Mouse (Mus musculus): ENCODE data around the gene Aox2. TPM values are rescaled to one million over a fixed set of nuclear protein-coding genes. Genes with fewer than 3 reads are reported as not detected.

Aox2 gene
- total and polyA plus RNA-seq, 3 experiments = 0.04 to 0.08 TPM; not detected in 1

DNA sequence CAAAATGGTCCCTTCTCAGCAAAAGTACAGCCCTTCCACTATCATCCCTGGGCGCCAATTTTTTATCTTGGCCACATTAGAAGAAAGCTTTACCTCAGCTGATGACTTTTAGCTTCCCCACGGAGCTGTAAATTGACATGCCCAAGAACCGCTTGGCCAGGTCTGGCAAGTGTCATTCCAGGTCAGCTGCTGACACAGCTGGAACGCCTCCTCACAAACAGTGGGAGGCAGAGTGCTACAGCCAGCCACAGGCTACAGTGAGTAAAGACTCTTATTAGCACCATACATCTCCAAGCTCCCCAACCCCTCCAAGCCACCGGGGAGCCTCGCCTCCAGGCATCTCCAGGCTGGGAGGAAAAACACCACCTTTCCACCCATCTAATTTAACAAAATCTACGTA lies 63.5 kb downstream of the Aox2 start:
- H3K79me2 ChIP-seq (ENCODE audit: control insufficient read depth, insufficient read depth, low read length, poor library complexity) = no peaks in the 10 kb centered on the region
- no peaks in the 10 kb centered on the region for H3K36me3 ChIP-seq (ENCODE audit: control insufficient read depth in 1 of 2, insufficient read depth in 2 of 2, low read length in 2 of 2)
- no peak overlapping the region for H3K4me3 ChIP-seq (ENCODE audit: control insufficient read depth in 1 of 2, insufficient read depth in 1 of 2, low read depth in 2 of 2, low read length in 2 of 2)
- H3K4me1 ChIP-seq (ENCODE audit: control insufficient read depth in 1 of 2, insufficient read depth in 2 of 2, low read length in 2 of 2) = no peaks in the 10 kb centered on the region
- H3K9me3 ChIP-seq (replicated peaks; ENCODE audit: insufficient read depth, low read length) = no peaks in the 10 kb centered on the region
- H3K27ac ChIP-seq (ENCODE audit: control insufficient read depth, low read depth, low read length) = no peak overlapping the region
- no peak for DNase-seq (ENCODE audit: low read depth, low spot score)
- TF ChIP-seq MAZ (IDR thresholded peaks at IDR 0.05; ENCODE audit: low read depth, low read length) (no peak), POLR2AphosphoS5 (IDR thresholded peaks at IDR 0.05; ENCODE audit: borderline replicate concordance, low read depth, low read length) (no peak), POLR2A (IDR thresholded peaks at IDR 0.05; ENCODE audit: control insufficient read depth in 1 of 2, insufficient read depth in 1 of 2, low read depth in 1 of 2, low read length in 2 of 2, poor library complexity in 1 of 2) (no peak), E2F4 (IDR thresholded peaks at IDR 0.05; ENCODE audit: borderline replicate concordance, low read depth, low read length) (no peak), ETS1 (IDR thresholded peaks at IDR 0.05; ENCODE audit: low read depth, low read length) (no peak), BHLHE40 (IDR thresholded peaks at IDR 0.05; ENCODE audit: borderline replicate concordance, low read depth, low read length) (no peak), JUND (IDR thresholded peaks at IDR 0.05; ENCODE audit: low read depth, low read length) (no peak), MAX (IDR thresholded peaks at IDR 0.05; ENCODE audit: low read length) (no peak), CTCF (IDR thresholded peaks at IDR 0.05 in 2 of 3, conservative IDR thresholded peaks at IDR 0.05 in 1 of 3; ENCODE audit: control insufficient read depth in 1 of 3, insufficient read depth in 1 of 3, low read depth in 2 of 3, low read length in 3 of 3, poor library complexity in 1 of 3, severe bottlenecking in 1 of 3) (no peak), NRF1 (IDR thresholded peaks at IDR 0.05; ENCODE audit: insufficient read depth, low read depth, low read length, poor library complexity, severe bottlenecking) (no peak)
- H3K27me3 ChIP-seq (ENCODE audit: control insufficient read depth in 1 of 2, insufficient read depth in 2 of 2, low read length in 2 of 2) = peaks cover 0 to 1% of the 10 kb centered on the region in 2 experiments; a peak in 1 of 4 replicates
- H3K9ac ChIP-seq (ENCODE audit: control insufficient read depth, low read depth, low read length, poor library complexity, severe bottlenecking) = no peak overlapping the region

- H3K4me3 ChIP-seq (ENCODE audit: control insufficient read depth in 1 of 2, insufficient read depth in 1 of 2, low read depth in 2 of 2, low read length in 2 of 2) = no peak overlapping the region
- no peaks in the 10 kb centered on the region for H3K9me3 ChIP-seq (replicated peaks; ENCODE audit: insufficient read depth, low read length)
- H3K36me3 ChIP-seq (ENCODE audit: control insufficient read depth in 1 of 2, insufficient read depth in 2 of 2, low read length in 2 of 2) = no peaks in the 10 kb centered on the region
- TF ChIP-seq JUND (IDR thresholded peaks at IDR 0.05; ENCODE audit: low read depth, low read length) (peak; percentile 80), MAFK (IDR thresholded peaks at IDR 0.05; ENCODE audit: borderline replicate concordance, low read depth, low read length) (no peak)
- H3K4me1 ChIP-seq (ENCODE audit: control insufficient read depth in 1 of 2, insufficient read depth in 2 of 2, low read length in 2 of 2) = no peaks in the 10 kb centered on the region
- H3K27me3 ChIP-seq (ENCODE audit: control insufficient read depth in 1 of 2, insufficient read depth in 2 of 2, low read length in 2 of 2) = peaks cover 0 to 1% of the 10 kb centered on the region in 2 experiments; a peak in 1 of 4 replicates
- H3K9ac ChIP-seq (ENCODE audit: control insufficient read depth, low read depth, low read length, poor library complexity, severe bottlenecking) = no peak overlapping the region
- H3K27ac ChIP-seq (ENCODE audit: control insufficient read depth, low read depth, low read length) = no peak overlapping the region
- no peaks in the 10 kb centered on the region for H3K79me2 ChIP-seq (ENCODE audit: control insufficient read depth, insufficient read depth, low read length, poor library complexity)
- DNase-seq (ENCODE audit: low read depth, low spot score) = peak; percentile 35
Observed at GRCm38 (mm10) chr1:58343861-58344260, 65.7 kb downstream of the Aox2 start.

DNA sequence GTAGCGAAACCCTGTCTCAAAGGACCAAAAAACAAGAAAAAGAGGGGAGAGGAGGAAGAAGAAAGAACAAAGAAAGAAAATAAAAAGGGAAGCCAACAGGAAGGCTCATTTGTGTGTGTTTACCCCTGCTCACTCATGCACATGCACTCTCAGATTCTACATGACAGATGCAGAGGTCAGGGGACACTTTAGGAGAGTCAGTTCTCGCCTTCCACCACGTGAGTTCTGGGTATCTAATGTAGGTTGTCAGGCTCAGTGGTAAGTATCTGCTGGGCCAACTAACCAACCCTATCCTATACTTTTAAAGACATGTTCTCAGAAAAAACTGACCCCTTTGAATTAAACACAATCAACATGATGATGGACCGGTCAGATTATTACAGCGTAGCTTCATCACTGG lies 66.4 kb downstream of the Aox2 start:
- no peak overlapping the region for H3K4me3 ChIP-seq (ENCODE audit: control insufficient read depth in 1 of 2, insufficient read depth in 1 of 2, low read depth in 2 of 2, low read length in 2 of 2)
- DNase-seq (ENCODE audit: low read depth, low spot score) = no peak
- H3K79me2 ChIP-seq (ENCODE audit: control insufficient read depth, insufficient read depth, low read length, poor library complexity) = no peaks in the 10 kb centered on the region
- H3K27me3 ChIP-seq (ENCODE audit: control insufficient read depth in 1 of 2, insufficient read depth in 2 of 2, low read length in 2 of 2) = peaks cover 0 to 1% of the 10 kb centered on the region in 2 experiments; a peak in 1 of 4 replicates
- no peak overlapping the region for H3K27ac ChIP-seq (ENCODE audit: control insufficient read depth, low read depth, low read length)
- H3K9ac ChIP-seq (ENCODE audit: control insufficient read depth, low read depth, low read length, poor library complexity, severe bottlenecking) = no peak overlapping the region
- no peaks in the 10 kb centered on the region for H3K36me3 ChIP-seq (ENCODE audit: control insufficient read depth in 1 of 2, insufficient read depth in 2 of 2, low read length in 2 of 2)
- H3K9me3 ChIP-seq (replicated peaks; ENCODE audit: insufficient read depth, low read length) = no peaks in the 10 kb centered on the region
- TF ChIP-seq MYC (IDR thresholded peaks at IDR 0.05; ENCODE audit: low read depth, low read length) (no peak), TBP (IDR thresholded peaks at IDR 0.05; ENCODE audit: low read depth, low read length) (no peak), JUND (IDR thresholded peaks at IDR 0.05; ENCODE audit: low read depth, low read length) (no peak), USF1 (IDR thresholded peaks at IDR 0.05; ENCODE audit: low read depth, low read length) (no peak), MEF2A (IDR thresholded peaks at IDR 0.05; ENCODE audit: extremely low read depth, insufficient replicate concordance, low read depth, low read length, poor library complexity, severe bottlenecking) (no peak), ELF1 (IDR thresholded peaks at IDR 0.05; ENCODE audit: low read depth, low read length) (no peak), ZMIZ1 (IDR thresholded peaks at IDR 0.05; ENCODE audit: low read depth, low read length) (no peak), EP300 (IDR thresholded peaks at IDR 0.05; ENCODE audit: low read depth in 1 of 2, low read length in 2 of 2) (no peak), RAD21 (IDR thresholded peaks at IDR 0.05; ENCODE audit: low read depth, low read length) (no peak), MXI1 (IDR thresholded peaks at IDR 0.05; ENCODE audit: low read depth, low read length) (no peak), CHD2 (IDR thresholded peaks at IDR 0.05; ENCODE audit: low read length) (no peak), KAT2A (conservative IDR thresholded peaks at IDR 0.05; ENCODE audit: low read depth, low read length) (no peak), GATA1 (IDR thresholded peaks at IDR 0.05; ENCODE audit: low read depth, low read length) (no peak), USF2 (IDR thresholded peaks at IDR 0.05; ENCODE audit: borderline replicate concordance in 1 of 2, insufficient read depth in 1 of 2, low read depth in 1 of 2, low read length in 2 of 2) (no peak), ZNF384 (IDR thresholded peaks at IDR 0.05; ENCODE audit: low read depth, low read length) (no peak), MAZ (IDR thresholded peaks at IDR 0.05; ENCODE audit: low read depth, low read length) (no peak)
- H3K4me1 ChIP-seq (ENCODE audit: control insufficient read depth in 1 of 2, insufficient read depth in 2 of 2, low read length in 2 of 2) = no peaks in the 10 kb centered on the region

All from MEL (cell line).